Mouse (Mus musculus) neural tube, embryonic 13.5 days (tissue): ENCODE measurements at regions not wholly inside any gene's neighbourhood (a gene's known extent, or its start where the extent isn't known, plus 50 kb on each side); places are given as distances from the start of the nearest gene placed in this dataset.
A peak's percentile ranks its signal among the peaks of the same experiment; 100 is the strongest.

Source experiments
- ATAC-seq: fragments of 200-750 bp; cut with Nextera tagmentation; 2 replicates; pipeline ENCODE4 v1.8.0; 2017; ENCODE audit warnings: low read depth, mild to moderate bottlenecking, moderate TSS enrichment, moderate library complexity
- H3K27ac ChIP-seq: fragments of 300-500 bp; sonication (generic); replicated peaks from 2 replicates; pipeline ENCODE4 v1.5.1; 2015; ENCODE audit warnings: moderate library complexity, mild to moderate bottlenecking, inconsistent platforms
- H3K27me3 ChIP-seq: fragments of 300-500 bp; sonication (generic); 2 replicates; pipeline ENCODE4 v1.6.1; 2015; ENCODE audit warnings: mild to moderate bottlenecking, inconsistent platforms
- H3K36me3 ChIP-seq: fragments of 300-500 bp; sonication (generic); 2 replicates; pipeline ENCODE4 v1.6.1; 2015; ENCODE audit warnings: mild to moderate bottlenecking, inconsistent platforms
- H3K4me1 ChIP-seq: fragments of 300-500 bp; sonication (generic); replicated peaks from 2 replicates; pipeline ENCODE4 v1.6.1; 2015; ENCODE audit warnings: inconsistent platforms
- H3K4me2 ChIP-seq: fragments of 300-500 bp; sonication (generic); 2 replicates; pipeline ENCODE4 v1.6.1; 2015; ENCODE audit warnings: inconsistent platforms, mild to moderate bottlenecking, moderate library complexity
- H3K4me3 ChIP-seq: fragments of 300-500 bp; sonication (generic); 2 replicates; pipeline ENCODE4 v1.5.1; 2015; ENCODE audit warnings: mild to moderate bottlenecking, inconsistent platforms
- H3K9ac ChIP-seq: fragments of 300-500 bp; sonication (generic); 2 replicates; pipeline ENCODE4 v1.6.1; 2015; ENCODE audit warnings: moderate library complexity, mild to moderate bottlenecking, inconsistent platforms
- H3K9me3 ChIP-seq: fragments of 300-500 bp; sonication (generic); 2 replicates; pipeline ENCODE4 v1.6.1; 2016; ENCODE audit warnings: inconsistent platforms
- WGBS: fragments of 180-500 bp; shearing (Covaris S2); methylation state at CpG from one replicate; pipeline ENCODE4 v1.1.7; 2015; 5-methylcytosine and 5-hydroxymethylcytosine counted together

DNA sequence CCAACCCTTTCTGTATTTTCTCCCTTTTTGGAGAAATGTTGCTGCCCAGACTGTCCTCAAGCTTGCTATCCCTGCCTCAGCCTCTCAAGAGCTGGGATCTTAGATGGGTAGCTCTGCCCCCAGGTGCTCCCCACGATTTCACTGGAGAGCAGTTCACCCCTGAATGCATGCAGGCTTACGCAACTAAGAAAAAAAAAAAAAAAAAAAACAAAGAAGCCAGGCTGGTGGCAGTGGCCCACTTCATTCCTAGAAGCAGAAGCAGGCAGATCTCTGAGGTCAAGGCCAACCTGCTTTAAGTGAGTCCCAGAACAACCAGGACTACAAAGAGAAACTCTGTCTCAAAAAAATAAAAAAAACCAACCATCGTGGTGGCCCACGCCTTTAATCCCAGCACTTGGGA lies 51.2 kb upstream of the Fbxo11 start:
- no peak overlapping the region for H3K4me2 ChIP-seq
- H3K27ac ChIP-seq, result no peak overlapping the region
- no peak overlapping the region for H3K4me3 ChIP-seq
- H3K9ac ChIP-seq, result no peak overlapping the region
- ATAC-seq, result no peak
- H3K4me1 ChIP-seq, result no peaks in the 10 kb centered on the region
- WGBS, result 87% methylated on average over 4 of the region's 4 CpGs
- no peaks in the 10 kb centered on the region for H3K36me3 ChIP-seq
- H3K9me3 ChIP-seq, result no peaks in the 10 kb centered on the region
- no peaks in the 10 kb centered on the region for H3K27me3 ChIP-seq

GRCm38 (mm10) chr17:88118714-88119113 lies 53.6 kb upstream of the Fbxo11 start:
- Histone ChIP-seq H3K4me2 (no peak overlapping the region), H3K4me1 (no peaks in the 10 kb centered on the region), H3K36me3 (no peaks in the 10 kb centered on the region), H3K27me3 (no peaks in the 10 kb centered on the region), H3K27ac (no peak overlapping the region), H3K9ac (no peak overlapping the region), H3K4me3 (no peak overlapping the region), H3K9me3 (no peaks in the 10 kb centered on the region)
- WGBS, result 89% methylated on average over 4 of the region's 4 CpGs
- no peak for ATAC-seq

- Histone ChIP-seq H3K9ac (no peak overlapping the region), H3K4me1 (no peaks in the 10 kb centered on the region), H3K9me3 (no peaks in the 10 kb centered on the region), H3K36me3 (no peaks in the 10 kb centered on the region), H3K27me3 (no peaks in the 10 kb centered on the region), H3K4me2 (no peak overlapping the region), H3K4me3 (no peak overlapping the region), H3K27ac (no peak overlapping the region)
- WGBS, result 92% methylated on average over 3 of the region's 3 CpGs
- no peak for ATAC-seq
These were observed 58.6 kb upstream of the Fbxo11 start for GRCm38 (mm10) chr17:88123711-88124110.

DNA sequence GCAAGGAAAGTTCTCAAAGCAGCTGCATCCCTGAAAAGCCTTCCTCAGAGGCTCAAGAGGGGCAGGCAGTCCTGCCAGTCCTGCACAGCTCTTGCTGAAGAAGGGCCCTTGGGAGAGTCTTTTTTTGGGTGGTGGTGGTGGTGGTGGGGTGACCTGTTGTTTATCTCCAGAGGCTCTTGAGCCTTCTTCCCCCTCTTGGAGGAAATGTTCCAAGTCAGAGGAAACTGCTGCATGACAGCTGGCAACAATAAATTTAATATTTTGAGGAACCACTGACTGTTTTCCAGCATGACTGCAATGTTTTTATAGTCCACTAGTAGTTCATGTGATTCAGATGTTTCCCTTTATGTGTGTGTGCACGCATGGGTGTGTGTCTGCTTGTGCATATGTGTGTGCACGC lies 62.0 kb upstream of the Fbxo11 start:
- Histone ChIP-seq H3K4me3 (no peak overlapping the region), H3K27me3 (no peaks in the 10 kb centered on the region), H3K27ac (no peak overlapping the region), H3K36me3 (no peaks in the 10 kb centered on the region), H3K4me2 (no peak overlapping the region), H3K4me1 (no peaks in the 10 kb centered on the region), H3K9me3 (no peaks in the 10 kb centered on the region), H3K9ac (no peak overlapping the region)
- no peak for ATAC-seq
- 83% methylated on average over 2 of the region's 2 CpGs for WGBS

DNA sequence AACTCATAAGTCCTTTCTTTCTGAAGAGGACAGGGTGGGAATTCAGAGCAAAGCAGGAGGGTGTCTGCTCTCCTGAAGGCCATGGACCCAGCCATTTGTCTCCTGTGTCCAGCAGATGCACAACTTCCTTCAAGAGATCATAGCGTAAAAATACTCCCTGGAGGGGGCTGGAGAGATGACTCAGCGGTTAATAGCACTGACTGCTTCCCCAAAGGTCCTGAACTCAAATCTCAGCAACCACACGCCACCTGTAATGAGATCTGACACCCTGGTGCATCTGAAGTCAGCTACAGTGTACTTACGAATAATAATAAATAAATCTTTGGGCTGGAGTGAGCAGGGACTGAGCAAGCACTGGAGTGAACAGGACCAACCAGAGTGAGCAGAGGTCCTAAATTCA lies 66.2 kb upstream of the Fbxo11 start:
- Histone ChIP-seq H3K27ac (no peak overlapping the region), H3K4me1 (no peaks in the 10 kb centered on the region), H3K4me3 (no peak overlapping the region), H3K4me2 (no peak overlapping the region), H3K27me3 (no peaks in the 10 kb centered on the region), H3K36me3 (no peaks in the 10 kb centered on the region), H3K9me3 (no peaks in the 10 kb centered on the region), H3K9ac (no peak overlapping the region)
- WGBS, result 79% methylated on average over 4 of the region's 4 CpGs
- no peak for ATAC-seq

DNA sequence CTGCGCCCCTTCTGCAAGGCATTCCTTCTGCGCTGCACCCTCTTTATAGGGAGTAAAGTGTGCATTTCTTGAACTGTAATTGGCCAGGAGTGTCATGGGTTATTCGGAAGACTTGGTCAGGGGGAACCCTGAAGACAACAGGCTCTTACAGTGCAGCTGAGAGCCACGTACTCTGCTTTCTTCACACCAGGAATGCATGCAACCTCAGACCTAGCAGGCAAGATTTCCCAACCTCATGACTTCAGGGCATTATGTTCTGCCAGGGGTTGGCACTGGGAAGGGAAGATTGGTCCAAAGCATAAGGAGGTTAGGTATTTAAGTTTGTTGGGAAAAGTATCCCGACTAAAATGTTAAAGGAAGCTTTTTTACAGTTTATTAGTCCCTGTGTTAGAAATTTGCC lies 66.9 kb upstream of the Fbxo11 start:
- no peaks in the 10 kb centered on the region for H3K27me3 ChIP-seq
- WGBS, result 87% methylated on average over 5 of the region's 5 CpGs

DNA sequence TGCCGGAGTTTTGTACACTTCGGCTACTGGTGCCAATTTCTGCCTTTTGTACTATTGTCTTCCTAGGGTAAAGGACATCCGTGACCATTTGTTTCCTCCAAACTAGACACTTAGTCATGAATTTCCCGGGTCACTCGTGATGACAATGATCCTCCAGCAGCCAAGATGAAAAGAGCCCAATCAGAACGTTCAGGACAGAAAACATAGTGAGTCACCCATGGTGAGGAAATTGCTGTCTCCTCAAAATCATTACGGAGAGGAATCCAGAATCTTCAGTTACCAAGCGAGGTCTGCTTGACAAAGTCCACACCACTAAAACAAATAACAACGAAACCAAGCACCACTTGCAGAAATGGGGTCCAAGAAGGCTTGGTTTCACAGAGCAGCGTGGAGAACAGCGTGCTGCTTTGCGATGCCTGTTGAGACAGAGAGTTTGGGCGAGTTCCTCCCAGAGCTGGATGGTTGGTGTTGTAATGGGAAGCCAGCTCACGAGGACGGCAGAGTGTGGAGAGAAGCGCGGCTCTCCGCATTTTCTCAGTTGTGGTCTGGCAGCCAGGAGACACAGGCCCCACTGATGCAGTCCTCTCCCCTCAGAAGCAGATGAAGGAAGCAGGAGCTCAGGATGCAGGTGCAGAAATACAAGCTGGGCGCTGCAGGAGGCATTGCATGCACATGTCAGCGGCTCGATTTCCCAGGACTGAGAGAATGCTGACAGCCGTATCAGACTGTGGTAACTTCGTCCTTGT lies 67.7 kb upstream of the Fbxo11 start:
- ATAC-seq, result no peak
- H3K4me2 ChIP-seq, result no peak overlapping the region
- H3K27ac ChIP-seq, result no peak overlapping the region
- H3K27me3 ChIP-seq, result no peaks in the 10 kb centered on the region
- no peaks in the 10 kb centered on the region for H3K4me1 ChIP-seq
- H3K36me3 ChIP-seq, result no peaks in the 10 kb centered on the region
- no peaks in the 10 kb centered on the region for H3K9me3 ChIP-seq
- 73% methylated on average over 23 of the region's 23 CpGs for WGBS
- no peak overlapping the region for H3K9ac ChIP-seq
- H3K4me3 ChIP-seq, result no peak overlapping the region

More for the DNA sequence above, 66.9 kb upstream of the Fbxo11 start:
- H3K9ac ChIP-seq, result no peak overlapping the region
- no peak for ATAC-seq
- no peak overlapping the region for H3K27ac ChIP-seq
- H3K36me3 ChIP-seq, result no peaks in the 10 kb centered on the region
- no peaks in the 10 kb centered on the region for H3K4me1 ChIP-seq
- H3K4me2 ChIP-seq, result no peak overlapping the region
- no peak overlapping the region for H3K4me3 ChIP-seq
- no peaks in the 10 kb centered on the region for H3K9me3 ChIP-seq

GRCm38 (mm10) chr17:88134546-88134945 lies 69.5 kb upstream of the Fbxo11 start:
- 86% methylated on average over 2 of the region's 2 CpGs for WGBS
- Histone ChIP-seq H3K27me3 (no peaks in the 10 kb centered on the region), H3K36me3 (no peaks in the 10 kb centered on the region), H3K9me3 (no peaks in the 10 kb centered on the region), H3K4me1 (no peaks in the 10 kb centered on the region), H3K4me2 (no peak overlapping the region), H3K9ac (no peak overlapping the region), H3K4me3 (no peak overlapping the region), H3K27ac (no peak overlapping the region)
- ATAC-seq, result no peak

GRCm38 (mm10) chr17:88141538-88141937 lies 76.4 kb upstream of the Fbxo11 start:
- no peak overlapping the region for H3K27ac ChIP-seq
- H3K4me1 ChIP-seq, result no peaks in the 10 kb centered on the region
- no peak overlapping the region for H3K9ac ChIP-seq
- no peak overlapping the region for H3K4me3 ChIP-seq
- no peaks in the 10 kb centered on the region for H3K36me3 ChIP-seq
- ATAC-seq, result no peak
- H3K4me2 ChIP-seq, result peak overlapping the region; percentile 13; the same call in 1 of the 2 replicates
- H3K9me3 ChIP-seq, result no peaks in the 10 kb centered on the region
- no peaks in the 10 kb centered on the region for H3K27me3 ChIP-seq
- 40% methylated on average over 12 of the region's 12 CpGs for WGBS

- Histone ChIP-seq H3K36me3 (no peaks in the 10 kb centered on the region), H3K27me3 (no peaks in the 10 kb centered on the region), H3K4me3 (no peak overlapping the region), H3K4me1 (no peaks in the 10 kb centered on the region), H3K4me2 (peak overlapping the region; percentile 13; the same call in 1 of the 2 replicates), H3K9me3 (no peaks in the 10 kb centered on the region), H3K9ac (no peak overlapping the region), H3K27ac (no peak overlapping the region)
- ATAC-seq, result no peak
- WGBS, result 55% methylated on average over 8 of the region's 8 CpGs
These were observed 76.9 kb upstream of the Fbxo11 start for GRCm38 (mm10) chr17:88142003-88142402.

- ATAC-seq, result no peak
- WGBS, result 81% methylated on average over 3 of the region's 3 CpGs
- H3K4me1 ChIP-seq, result no peaks in the 10 kb centered on the region
- no peak overlapping the region for H3K4me3 ChIP-seq
- H3K9ac ChIP-seq, result no peak overlapping the region
- H3K9me3 ChIP-seq, result no peaks in the 10 kb centered on the region
- no peak overlapping the region for H3K27ac ChIP-seq
- H3K36me3 ChIP-seq, result no peaks in the 10 kb centered on the region
- H3K4me2 ChIP-seq, result no peak overlapping the region
- H3K27me3 ChIP-seq, result no peaks in the 10 kb centered on the region
These were observed 77.7 kb upstream of the Fbxo11 start for GRCm38 (mm10) chr17:88142809-88143208.

DNA sequence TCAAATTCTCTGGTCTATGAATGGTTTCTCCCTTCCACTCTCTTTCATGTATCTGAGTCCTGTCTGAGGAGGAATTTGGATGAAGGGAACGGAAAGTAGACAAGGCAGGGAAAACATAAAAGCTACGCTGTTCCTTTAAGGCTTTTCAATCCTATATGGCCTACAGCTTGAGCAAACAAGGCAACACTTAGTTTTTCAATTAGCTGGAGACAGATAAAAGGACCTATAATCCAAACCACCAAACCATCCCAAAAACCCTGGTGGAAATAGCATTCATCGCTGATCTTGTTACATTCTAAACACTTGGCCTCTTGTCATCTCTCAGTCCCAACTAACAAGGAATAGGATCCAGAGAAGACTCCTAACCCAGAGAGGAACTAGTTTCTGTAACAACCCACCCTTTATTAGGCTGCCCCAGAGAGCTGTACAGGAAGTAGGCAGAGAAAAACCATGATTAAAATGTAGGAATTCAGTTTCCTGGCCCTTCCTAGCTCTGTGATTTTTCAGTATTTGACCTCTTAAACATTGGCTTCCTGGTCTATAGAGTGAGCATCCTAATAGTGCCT lies 78.4 kb upstream of the Fbxo11 start:
- Histone ChIP-seq H3K27ac (no peak overlapping the region), H3K9ac (no peak overlapping the region), H3K4me1 (no peaks in the 10 kb centered on the region), H3K9me3 (no peaks in the 10 kb centered on the region), H3K27me3 (no peaks in the 10 kb centered on the region), H3K4me3 (no peak overlapping the region), H3K36me3 (no peaks in the 10 kb centered on the region), H3K4me2 (no peak overlapping the region)
- WGBS, result 86% methylated on average over 3 of the region's 3 CpGs
- ATAC-seq, result no peak

GRCm38 (mm10) chr17:88158550-88158949 lies 93.5 kb upstream of the Fbxo11 start:
- Histone ChIP-seq H3K27me3 (no peaks in the 10 kb centered on the region), H3K9me3 (no peaks in the 10 kb centered on the region), H3K27ac (no peak overlapping the region), H3K4me2 (no peak overlapping the region), H3K9ac (no peak overlapping the region), H3K4me3 (no peak overlapping the region), H3K4me1 (peaks cover 12% of the 10 kb centered on the region), H3K36me3 (no peaks in the 10 kb centered on the region)
- WGBS, result 27% methylated on average over 6 of the region's 6 CpGs
- no peak for ATAC-seq
